Mouse (Mus musculus) T-helper 2 cell (primary cell): ENCODE data around the gene Tuba1a.
"Not testable (repeated sequence)": the region's sequence is repeated elsewhere in the genome, so short reads cannot be mapped to it uniquely, and the experiment has no call there.

ENCODE experiments used
- in situ Hi-C: fragments of 300-600 bp; cut with MboI, MseI; formaldehyde crosslinking; loops from one replicate; pipeline ENCODE4 v1.15.1; 2025; ENCODE audit warnings: high pct_unique_total_duplicates

The Tuba1a gene

DNA sequence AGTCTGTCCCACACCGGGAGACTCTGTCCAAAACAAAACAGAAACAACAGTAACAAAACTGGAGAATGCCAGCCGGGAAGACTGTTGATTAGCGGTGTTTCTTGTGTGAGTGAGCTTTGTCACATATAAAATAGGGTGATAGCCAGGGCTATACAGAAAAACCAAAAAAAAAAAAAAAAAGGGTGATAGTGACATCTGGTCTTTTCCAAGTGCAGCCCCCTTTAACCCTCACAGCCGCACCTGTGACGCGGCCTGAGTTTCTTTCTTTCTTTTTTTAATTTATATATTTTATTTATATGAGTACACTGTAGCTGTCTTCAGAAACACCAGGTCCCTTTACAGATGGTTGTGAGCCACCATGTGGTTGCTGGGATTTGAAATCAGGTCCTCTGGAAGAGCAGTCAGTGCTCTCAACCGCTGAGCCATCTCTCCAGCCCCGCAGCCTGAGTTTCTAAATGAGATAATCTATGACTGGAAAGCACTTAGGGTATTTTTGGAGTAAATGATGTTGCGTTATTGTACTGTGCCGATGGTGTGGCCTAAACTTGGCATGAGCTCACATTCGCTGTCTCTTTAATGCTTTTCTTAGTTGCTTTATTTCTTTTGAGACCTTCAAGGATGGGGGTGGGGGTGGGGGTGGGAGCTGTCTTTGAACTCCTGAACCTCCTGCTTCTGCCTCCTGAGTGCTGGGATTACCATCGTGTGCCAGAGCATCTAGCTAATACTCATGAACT, 32.6 kb upstream of the Tuba1a start:
- in situ Hi-C loops, result loop anchor here (25.0 kb wide), 1 partner anchor 1524 kb away; no protein-coding TSS in a partner anchor

DNA sequence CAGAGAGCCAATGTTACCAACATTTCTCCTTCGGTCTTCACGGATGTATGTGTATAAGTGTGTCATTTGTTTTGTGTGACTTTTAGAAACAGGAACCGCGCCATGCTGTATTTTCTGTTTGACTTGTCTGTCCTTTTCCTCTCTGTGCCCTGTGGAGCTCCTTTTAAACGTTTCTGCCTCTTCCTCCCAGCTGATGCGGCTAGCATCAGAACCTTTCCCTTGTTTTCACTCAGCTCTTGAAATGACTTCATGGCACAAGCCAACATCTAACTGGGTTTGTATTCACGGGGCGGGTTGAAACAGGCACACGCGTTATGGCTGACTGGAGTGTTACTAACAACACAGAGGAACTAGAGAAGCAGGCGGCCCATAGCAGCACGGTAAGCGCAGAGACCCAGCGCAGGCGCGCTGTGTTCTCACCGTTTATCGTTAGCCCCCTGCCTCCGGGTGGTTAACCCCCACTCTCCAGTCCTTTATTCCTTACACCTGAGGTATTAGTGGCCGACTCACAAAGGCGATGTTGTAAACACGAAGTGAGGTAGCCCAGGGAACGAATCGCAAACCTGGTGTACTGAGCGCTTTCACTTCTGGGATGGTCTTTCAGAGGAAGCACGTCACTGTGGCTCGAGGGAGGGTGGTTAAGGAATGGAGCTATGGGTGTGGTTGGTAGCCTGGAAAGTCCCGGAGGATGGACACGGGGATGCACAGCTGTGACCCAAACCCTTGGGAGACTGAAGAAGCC, 31.9 kb upstream of the Tuba1a start:
- in situ Hi-C loops, result loop anchor here (25.0 kb wide), 1 partner anchor 1523 kb away; no protein-coding TSS in a partner anchor

DNA sequence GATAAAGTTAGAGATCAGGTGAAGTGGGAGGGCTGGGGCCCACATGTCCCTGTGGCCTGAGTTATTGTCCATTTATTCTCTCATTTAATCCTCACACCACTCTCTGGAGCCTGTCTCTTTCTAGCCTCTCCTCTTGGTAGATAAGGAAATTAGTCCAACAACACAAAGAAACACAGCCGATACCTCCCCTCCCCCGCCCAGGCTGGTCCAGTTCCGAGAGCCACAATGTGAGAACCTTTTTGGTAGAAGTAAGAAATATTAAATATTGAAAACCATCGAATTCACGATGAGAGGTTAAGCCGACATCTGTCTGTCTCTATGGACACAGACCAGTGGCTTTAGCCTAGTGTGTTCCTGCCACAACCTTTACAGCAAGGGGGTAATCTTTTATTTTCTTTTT, 31.2 kb upstream of the Tuba1a start:
- in situ Hi-C loops, result loop anchor here (25.0 kb wide), 1 partner anchor 1522 kb away; no protein-coding TSS in a partner anchor

DNA sequence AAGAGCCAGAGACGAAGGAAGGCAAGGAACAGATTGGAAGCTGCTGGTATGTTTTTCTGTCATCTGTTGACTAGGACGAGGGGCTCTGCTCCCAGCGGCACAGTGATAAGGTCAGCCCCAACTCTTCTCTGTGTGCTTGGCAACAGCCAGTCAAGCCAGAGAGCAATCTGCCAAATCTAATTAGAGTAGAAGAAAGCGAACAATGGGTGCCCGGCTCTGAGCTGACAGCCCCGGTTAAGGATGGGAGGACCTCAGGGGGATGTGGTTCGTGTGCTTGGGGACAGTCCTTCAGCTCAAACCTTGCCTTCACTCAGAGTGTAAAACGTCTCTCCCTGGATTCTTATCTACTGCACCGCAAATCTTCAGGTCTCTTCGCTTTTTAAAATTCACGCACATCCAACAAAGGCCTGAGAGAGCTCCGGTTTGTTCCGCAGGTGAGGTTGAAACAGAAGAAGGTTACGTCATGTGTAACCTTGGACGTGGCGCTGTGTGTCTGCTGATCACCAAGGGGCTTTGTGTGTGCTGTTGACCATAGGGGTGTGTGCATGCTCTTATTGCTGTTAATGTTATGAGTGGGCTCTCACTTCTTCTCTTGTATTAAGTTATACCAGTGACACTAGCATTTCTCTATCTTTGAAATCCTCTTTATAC, 30.1 kb upstream of the Tuba1a start:
- in situ Hi-C loops, result loop anchor here (25.0 kb wide), 1 partner anchor 1521 kb away; no protein-coding TSS in a partner anchor

DNA sequence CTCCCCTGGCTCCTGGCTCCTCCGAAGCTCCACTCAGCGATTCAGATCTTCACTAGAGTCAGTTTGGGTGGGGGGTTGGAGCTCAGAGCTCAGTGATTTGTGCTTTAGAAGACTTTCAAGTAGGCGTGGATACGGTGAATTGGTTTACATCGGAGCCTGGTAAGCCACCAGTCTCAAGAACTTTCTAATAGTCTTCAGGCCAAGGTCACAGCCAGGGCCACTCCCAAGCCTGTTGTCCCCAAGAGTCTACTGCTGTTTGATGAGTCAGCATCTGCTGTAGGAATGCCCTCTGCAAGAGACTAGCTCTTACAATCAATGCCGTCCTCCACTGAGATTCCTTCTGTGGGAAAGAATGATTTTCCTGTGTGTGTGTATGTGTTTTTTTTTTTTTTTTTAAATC, 28.6 kb upstream of the Tuba1a start:
- in situ Hi-C loops, result loop anchor here (25.0 kb wide), 1 partner anchor 1520 kb away; no protein-coding TSS in a partner anchor

DNA sequence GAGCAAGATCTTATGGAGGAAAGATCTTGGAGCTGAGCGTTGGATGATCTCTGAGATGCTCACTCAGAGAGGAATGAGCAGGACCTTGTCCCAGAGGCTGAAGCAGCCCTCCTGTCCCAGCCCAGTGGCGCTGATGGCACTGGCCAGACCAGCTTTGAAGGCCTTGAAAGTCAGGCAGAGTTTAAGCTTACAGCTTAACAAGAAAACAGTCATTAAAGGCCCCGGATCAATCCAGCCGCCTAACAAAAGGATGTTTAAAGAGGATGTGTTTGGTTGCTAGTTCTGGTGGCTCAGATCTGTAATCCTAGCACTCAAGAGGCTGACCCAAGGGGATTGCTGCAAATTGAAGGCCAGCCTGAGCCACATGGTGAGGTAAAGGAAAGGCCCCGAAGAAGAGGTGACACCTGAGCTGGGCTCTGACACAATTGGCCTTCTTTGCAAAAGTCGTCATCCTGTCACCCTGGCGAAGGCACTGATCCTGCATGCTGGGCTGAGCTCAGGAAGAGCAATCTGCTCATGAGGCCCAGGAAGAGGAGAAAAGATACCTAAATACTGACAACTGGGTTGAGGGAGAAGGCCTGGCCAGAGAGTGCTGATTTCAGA, 26.6 kb upstream of the Tuba1a start:
- in situ Hi-C loops, result loop anchor here (25.0 kb wide), 1 partner anchor 1518 kb away; no protein-coding TSS in a partner anchor

DNA sequence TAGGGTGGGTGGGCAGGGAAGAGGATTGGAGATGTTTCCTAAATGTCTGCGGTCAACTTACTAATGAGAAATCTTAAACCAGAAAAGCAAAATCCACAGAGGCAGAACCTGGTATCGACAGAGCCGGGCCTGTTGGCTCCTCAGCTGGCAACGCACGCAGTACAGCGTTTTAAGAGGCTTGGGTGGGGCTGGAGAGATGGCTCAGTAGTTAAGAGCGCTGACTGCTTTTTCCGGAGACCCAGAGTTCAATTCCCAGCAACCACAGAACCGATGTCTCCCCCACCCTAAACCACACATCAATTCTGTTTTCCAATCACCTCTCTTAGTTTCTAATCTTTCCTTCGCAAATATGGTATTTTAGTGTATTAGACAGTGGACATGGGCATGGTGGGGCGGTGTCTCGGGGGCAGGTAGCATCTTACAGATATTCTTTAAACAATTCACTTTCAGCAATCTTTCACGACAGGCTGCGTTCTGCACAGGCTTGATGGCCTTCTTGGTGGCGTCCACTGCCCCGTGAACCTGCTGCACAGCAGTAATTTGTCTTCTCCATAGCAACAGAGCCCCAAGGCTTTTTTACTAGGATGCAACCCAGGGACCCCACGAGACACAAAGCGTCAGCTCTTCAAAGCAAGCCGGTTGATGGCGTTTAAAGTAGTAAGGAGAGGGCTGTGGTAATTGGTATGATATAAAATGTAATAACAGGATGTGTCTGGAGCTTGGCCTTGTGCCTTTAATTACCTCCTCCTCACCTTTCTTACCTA, 25.1 kb upstream of the Tuba1a start:
- in situ Hi-C loops, result loop anchor here (25.0 kb wide), 1 partner anchor 1516 kb away; no protein-coding TSS in a partner anchor

DNA sequence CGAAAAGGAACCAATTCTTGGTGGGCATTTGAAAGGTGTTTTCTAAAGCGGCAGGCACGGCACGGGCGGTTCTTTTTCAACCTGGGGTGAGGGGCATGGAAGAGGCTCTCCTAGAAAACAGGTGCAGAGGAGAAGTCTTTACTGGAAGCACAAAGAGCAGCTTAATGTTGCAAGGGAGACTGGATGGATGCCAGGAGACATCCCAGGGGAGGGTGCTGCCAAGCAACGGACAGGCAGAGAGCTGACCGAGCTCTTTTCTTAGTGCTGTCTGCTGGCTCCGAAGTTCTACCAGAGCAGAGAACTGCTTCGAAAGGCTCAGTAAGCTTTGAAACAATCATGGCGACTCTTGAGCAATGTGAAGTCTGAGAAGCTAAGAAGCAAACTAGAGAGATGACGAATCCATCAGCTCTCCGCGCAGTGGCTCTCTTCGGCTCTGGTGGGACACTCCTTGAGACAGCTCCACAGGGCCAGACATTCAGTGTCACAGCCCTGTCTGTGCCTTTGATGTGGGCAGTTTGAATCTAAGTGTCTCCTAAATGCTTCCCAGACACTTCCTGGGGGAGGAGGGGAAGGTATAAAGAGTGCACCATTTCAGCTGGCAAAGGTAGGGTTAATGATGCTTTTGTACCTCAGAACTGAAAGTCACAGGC, 24.4 kb upstream of the Tuba1a start:
- in situ Hi-C loops, result loop anchor here (25.0 kb wide), 1 partner anchor 1516 kb away; no protein-coding TSS in a partner anchor

DNA sequence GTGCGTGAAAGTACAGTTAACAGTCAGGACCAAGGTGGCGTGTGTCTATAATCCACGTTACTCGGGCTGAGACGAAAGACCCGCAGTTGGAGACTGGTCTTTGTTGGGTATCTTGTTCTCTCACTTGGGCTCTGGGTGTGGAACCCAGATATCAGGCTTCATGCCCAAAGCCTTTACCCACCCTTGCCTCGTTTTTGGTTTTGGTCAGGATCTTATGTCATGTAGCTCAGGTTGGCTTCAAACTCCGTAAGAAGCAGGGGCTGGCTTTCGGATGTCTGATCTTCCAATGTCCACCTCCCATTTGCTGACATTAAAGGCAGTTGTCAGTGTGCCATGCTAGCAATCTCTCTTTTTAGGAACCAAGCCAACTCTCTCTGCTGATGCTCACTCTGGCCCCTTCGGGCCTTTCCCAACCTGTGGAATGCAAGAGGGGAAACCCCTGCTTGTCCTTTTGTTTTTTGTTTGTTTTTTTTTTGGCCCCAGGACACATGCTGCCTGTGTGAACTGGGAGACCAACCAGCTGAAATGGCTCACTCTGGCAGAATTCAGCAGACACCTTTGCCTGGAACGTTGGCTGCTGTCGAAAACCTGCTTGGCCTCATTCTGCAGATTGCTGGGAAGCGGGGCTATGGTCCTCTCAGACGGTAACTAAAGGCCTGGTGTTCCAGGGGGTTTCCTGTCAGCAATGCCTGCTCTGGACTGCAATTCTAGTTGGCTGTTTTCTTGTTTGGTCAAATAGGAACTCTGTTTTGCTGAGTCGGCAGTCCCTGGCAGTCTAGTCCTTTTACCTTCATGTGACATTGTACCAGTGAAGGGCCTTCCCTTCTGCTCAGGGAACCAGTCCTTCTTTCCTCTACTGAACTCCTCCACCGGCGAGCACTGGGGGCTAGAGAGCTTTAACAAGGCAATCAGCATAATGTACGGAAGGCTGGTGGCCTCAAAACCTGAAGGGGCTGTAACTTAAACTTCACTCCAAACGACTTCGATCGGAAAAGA, 23.6 kb upstream of the Tuba1a start:
- in situ Hi-C loops, result loop anchor here (25.0 kb wide), 1 partner anchor 1515 kb away; no protein-coding TSS in a partner anchor

DNA sequence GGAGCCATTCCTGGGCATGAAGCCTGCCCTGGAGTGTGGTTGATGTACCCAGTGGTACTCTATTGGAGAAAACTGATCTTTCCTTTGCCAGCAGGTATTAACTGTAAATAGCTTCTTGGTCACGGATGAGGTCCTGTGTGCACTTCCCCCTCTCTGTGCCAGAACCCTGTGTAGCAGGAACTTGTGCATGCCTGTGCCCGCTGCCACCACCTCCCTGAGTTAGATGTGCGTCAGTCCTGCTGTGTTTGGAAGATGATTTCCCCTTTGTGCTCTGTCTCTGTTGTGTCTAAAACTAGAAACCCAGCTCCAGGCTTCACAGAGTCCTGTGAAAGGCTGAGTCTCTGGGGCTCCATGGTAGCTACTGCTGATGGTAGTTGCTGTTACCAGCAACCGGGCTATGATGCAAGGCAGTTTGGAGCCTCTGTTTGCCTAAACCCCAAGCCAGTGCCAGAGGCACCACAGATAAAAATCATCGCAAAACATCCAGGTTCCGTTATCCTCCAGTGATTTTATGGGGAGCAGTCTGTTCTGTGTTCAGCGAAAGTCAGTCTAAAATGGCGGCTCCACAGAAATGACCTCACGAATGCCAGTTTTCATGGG, 19.6 kb upstream of the Tuba1a start:
- in situ Hi-C loops, result no loop called here

DNA sequence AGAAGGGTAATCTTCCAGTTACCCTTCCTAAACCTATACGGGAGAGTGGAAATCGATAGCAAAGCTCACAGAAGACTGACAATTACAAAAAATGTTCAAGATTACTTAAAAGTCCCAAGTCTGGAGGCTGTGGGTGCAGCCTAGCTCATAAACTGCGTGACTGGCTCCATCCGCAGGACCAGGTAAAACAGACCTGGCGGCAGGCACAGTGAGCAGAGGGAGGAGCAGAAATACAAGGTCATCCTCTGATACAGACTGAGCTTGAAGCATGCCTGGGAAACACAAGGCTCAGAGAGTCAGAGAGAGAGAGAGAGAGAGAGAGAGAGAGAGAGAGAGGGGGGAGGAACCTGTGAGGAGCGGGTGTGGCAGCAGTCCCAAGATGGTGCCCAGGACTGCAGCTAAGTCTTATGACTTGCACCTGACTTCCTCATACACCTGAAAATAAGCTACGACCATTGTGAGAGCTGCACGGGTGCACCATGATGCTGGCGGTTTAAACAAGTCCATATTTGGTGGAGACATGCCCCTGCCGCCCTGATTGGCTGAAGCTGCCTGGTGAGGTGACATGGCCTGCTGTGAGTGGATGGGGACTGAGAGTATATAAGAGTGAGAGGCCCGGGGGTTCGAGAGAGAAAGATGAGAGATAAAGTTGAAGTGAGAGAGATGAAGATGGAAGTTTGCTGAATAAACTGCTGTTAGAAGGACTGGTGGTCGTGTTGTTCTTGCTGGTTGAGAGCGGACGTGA, 18.2 kb upstream of the Tuba1a start:
- in situ Hi-C loops, result not testable (repeated sequence)

DNA sequence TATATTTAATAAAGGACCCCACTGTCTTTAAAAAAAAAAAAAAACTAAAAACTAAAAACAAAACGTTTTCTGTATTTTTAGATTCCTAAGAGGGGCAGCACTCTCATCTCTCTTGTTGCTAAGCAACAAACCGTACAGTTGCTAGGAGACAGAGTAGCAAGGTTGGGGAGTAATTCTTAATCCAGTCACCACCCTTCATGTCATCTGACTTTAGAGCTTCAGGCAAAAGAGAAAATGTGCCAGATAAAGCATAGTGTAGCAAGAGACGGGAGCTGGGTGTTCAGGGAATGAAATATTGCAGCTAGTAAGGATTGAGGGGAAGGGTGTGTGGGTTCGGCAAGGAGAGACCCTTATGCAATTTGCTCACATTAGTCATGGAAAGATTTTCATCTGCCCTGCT, 17.6 kb upstream of the Tuba1a start:
- in situ Hi-C loops, result no loop called here

DNA sequence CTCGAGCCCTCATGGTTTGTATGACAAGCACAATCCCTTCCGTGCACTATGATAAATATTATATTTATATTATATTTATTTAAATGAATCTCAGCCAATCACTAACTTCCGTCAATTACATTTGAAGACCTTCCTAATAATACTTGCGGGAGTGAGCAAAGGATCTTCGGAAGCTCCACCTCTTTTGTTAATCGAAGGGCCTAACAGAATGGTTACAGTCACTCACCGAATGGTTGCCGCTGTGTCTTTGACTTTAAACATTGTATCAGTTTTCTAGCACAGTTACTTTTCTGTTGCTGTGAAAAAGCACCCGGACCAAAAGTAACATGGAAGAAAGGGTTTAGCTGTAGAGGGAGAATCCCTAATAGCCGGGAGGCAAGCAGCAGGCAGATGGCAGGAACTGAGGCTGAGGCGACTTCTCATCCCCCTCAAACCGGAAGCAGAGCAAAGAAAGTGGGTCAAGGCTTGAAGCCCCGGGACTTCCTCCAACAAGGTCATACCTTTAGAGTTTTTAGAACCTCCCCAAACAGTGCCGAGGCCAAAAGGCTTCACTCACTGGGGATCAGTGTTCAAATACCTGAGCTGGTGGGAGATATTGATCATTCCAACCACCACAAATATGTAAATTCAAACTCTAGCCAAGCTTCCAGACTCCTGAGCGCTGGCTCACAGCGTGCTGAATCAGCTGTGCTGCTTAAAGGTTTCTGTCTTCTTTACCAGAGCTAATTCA, 16.0 kb upstream of the Tuba1a start:
- in situ Hi-C loops, result no loop called here

DNA sequence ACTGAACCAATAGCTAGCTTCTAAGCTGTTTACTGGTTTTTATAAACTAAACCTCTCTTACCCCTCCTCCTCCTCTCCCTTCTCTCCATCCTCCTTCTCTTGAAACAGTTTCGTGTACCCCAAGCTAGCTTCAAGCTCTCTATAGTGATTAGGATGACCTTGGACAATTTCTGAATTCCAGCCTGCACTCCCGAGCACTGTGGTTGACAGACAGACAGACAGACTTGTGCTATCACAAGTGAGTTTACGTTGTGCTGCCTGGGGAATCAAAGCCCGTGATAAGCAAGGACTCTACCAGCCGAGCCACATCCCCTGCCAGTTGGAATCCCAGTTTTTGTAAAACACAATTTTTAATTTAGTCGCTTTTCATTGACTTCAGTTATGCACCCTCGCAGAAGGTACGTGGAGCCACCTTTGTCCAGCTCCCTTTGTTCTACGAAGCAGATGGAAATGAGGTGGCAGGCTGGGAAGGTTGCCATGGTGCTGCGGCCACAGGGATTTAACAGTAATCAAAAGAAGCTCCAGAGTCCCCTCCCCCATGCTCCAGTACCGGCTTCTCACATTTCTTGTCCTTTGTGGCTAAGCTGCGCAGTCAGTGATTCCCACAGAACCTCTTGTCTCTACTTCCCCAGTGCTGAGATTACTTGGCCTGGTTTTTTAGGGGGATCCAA, 15.3 kb upstream of the Tuba1a start:
- in situ Hi-C loops, result no loop called here

DNA sequence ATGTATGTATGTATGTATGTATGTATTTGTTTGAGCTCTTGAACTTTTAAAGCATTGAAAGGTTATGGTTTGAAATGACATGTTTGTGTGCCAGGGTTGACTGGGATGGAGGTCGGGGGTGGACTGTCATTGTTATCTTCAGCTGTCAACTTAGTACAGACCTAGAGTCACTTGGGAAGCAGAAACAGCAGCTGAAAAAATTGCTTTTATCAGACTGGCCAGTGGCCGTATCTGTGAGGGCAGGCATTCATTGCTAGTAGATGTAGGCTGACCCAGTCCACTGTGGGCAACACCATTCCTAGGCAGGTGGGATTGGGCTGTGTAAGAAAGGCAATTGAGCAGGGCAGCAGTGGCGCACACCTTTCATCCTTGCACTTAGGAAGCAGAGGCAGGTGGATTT, 6.0 kb upstream of the Tuba1a start:
- in situ Hi-C loops, result no loop called here

DNA sequence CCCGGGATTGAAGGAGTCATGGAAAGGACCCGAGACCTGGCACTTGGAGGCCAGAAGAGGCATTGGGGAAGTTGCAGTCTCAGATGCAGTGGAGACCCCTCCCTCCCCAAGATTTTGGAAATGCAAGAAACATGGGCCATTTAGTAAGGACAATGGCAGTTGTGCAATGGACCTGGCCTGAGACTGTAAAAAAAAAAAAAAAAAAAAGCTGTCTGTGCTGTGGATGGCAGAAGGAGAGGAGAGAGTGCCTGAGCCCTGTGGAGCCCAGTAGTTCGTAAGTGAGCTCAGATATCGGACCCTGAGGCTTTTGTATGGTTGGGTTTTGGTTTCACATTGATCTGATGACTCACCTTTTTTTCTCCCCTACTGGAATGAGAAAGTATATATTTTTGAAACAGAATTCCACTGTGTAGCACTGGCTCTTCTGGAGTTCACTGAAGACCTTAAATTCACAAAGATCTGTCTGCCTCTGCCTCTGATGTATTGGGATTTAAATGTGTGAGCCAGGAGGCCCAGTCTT, 5.5 kb upstream of the Tuba1a start:
- in situ Hi-C loops, result no loop called here
